Mouse (Mus musculus) T-helper 17 cell (primary cell): ENCODE measurements around the gene Btbd35f3.
"Not testable (repeated sequence)": the region's sequence is repeated elsewhere in the genome, so short reads cannot be mapped to it uniquely, and the experiment has no call there.

ENCODE experiments used
- in situ Hi-C, 2 experiments: fragments of 300-600 bp; cut with MboI, MseI; formaldehyde crosslinking; loops; 1 replicate in 1 of 2; 2 replicates in 1 of 2; pipeline ENCODE4 v1.15.1; 2025; ENCODE audit warnings: high pct_unique_total_duplicates in 2 of 2

Btbd35f3 gene

DNA sequence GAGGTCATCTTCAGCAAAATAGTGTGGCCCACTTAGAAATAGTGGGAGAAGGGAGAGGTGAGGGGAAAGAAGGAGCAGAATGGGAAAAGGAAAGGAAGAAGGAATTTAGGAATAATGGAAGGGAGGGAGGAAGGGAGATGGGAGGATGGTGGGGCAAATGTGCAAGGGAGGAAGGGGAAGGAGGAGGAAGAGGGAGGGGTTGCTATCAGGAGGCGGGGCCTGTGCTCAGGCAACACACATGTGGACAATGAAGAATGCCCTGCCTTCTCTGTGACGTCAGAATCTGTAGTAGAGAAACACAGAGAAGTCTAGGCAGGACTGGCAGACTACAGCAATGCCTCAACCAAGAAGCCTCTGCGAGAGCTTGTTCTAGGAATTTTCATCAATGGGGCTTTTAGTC, at the start of gene Btbd35f3:
Gene Btbd35f3 (plus strand): TSS at position 301 of the 400 bp plus-strand sequence.
- in situ Hi-C loops = not testable (repeated sequence)
